Mouse (Mus musculus): ENCODE measurements around the gene Vamp5. TPM values are rescaled to one million over a fixed set of nuclear protein-coding genes. Genes with fewer than 3 reads are reported as not detected.

Vamp5 gene
- polyA plus RNA-seq, 1 experiment from 2014 or later = 19.4 TPM

GRCm38 (mm10) chr6:72348411-72348810 is 31.9 kb downstream of the Vamp5 start:
- Histone ChIP-seq H3K9ac (0 out of 2 replicates have a peak overlapping the region, but pooled peaks have one; percentile 6), H3K4me2 (replicated peaks) (peak overlapping the region; percentile 82), H3K4me1 (replicated peaks) (peaks cover 17% of the 10 kb centered on the region), H3K27me3 (replicated peaks) (no peaks in the 10 kb centered on the region), H3K27ac (no peak overlapping the region), H3K4me3 (replicated peaks) (peak overlapping the region; percentile 81; the same call in 1 of the 2 replicates), H3K36me3 (peaks cover 7% of the 10 kb centered on the region; the same call in 1 of the 2 replicates), H3K9me3 (no peaks in the 10 kb centered on the region)
- WGBS = 71% methylated on average over 10 of the region's 10 CpGs
- no peak for ATAC-seq

GRCm38 (mm10) chr6:72347166-72347941 is 32.9 kb downstream of the Vamp5 start, which contains the start of gene 0610030E20Rik:
0610030E20Rik (plus strand) TSS chr6:72347317.
- H3K4me2 ChIP-seq (replicated peaks) = peak within 1 kb of the TSS; percentile 82

GRCm38 (mm10) chr6:72346261-72346660 is 34.0 kb downstream of the Vamp5 start:
- Histone ChIP-seq H3K4me1 (replicated peaks) (peaks cover 17% of the 10 kb centered on the region), H3K9ac (no peak overlapping the region), H3K27ac (no peak overlapping the region), H3K4me3 (replicated peaks) (no peak overlapping the region), H3K27me3 (replicated peaks) (no peaks in the 10 kb centered on the region), H3K9me3 (no peaks in the 10 kb centered on the region), H3K36me3 (peaks cover 7% of the 10 kb centered on the region; the same call in 1 of the 2 replicates), H3K4me2 (replicated peaks) (no peak overlapping the region; the same call in 1 of the 2 replicates)
- no peak for ATAC-seq
- 83% methylated on average over 4 of the region's 4 CpGs for WGBS

More at GRCm38 (mm10) chr6:72347166-72347941, 32.9 kb downstream of the Vamp5 start, which contains the start of gene 0610030E20Rik:
- no peaks in the 10 kb centered on the region for H3K9me3 ChIP-seq
- under 1% methylated on average over 72 of the region's 72 CpGs for WGBS
- peak within 1 kb of the TSS; percentile 81 for H3K4me3 ChIP-seq (replicated peaks)
- no peaks in the 10 kb centered on the region for H3K27me3 ChIP-seq (replicated peaks)
- H3K4me1 ChIP-seq (replicated peaks) = peaks cover 17% of the 10 kb centered on the region
- peak within 1 kb of the TSS; percentile 90 for H3K27ac ChIP-seq
- H3K9ac ChIP-seq = peak within 1 kb of the TSS; percentile 86
- ATAC-seq = peak; percentile 80
- peaks cover 7% of the 10 kb centered on the region; the same call in 1 of the 2 replicates for H3K36me3 ChIP-seq

- WGBS = 46% methylated on average over 6 of the region's 6 CpGs
- no peak overlapping the region for H3K9ac ChIP-seq
- H3K9me3 ChIP-seq = no peaks in the 10 kb centered on the region
- no peak overlapping the region for H3K27ac ChIP-seq
- no peaks in the 10 kb centered on the region for H3K27me3 ChIP-seq (replicated peaks)
- peaks cover 7% of the 10 kb centered on the region; the same call in 1 of the 2 replicates for H3K36me3 ChIP-seq
- peaks cover 17% of the 10 kb centered on the region for H3K4me1 ChIP-seq (replicated peaks)
- peak overlapping the region; percentile 83 for H3K4me2 ChIP-seq (replicated peaks)
- no peak for ATAC-seq
- no peak overlapping the region for H3K4me3 ChIP-seq (replicated peaks)
These were observed 34.6 kb downstream of the Vamp5 start for GRCm38 (mm10) chr6:72345633-72346032.

DNA sequence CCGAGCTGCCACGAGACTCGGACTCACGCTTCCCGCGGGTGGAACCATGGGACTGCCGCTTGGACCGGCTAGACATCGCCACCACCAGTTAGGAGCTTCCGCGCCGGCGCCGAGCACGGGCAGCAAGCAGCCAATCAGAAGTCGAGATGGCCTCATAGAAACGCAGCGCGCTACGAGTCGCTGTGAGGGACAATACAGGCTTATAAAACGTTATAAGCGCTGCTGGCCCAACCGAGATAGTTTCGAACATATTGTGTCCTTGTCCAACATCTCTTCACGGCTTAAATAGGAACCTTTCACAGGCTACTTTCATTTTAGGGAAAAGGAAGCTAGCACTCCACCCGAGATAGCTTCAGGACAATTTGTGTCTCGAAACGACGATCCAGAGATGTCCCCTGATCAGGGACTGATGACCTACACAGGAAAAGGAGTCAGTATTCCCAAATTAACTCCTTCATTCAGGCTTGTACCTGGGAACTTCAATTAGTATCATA is 35.1 kb downstream of the Vamp5 start, which contains the start of gene Usp39:
Usp39 (minus strand) TSS at position 111 of the 494 bp plus-strand sequence.
- H3K9ac ChIP-seq = peak within 1 kb of the TSS; percentile 84
- peaks cover 7% of the 10 kb centered on the region; the same call in 1 of the 2 replicates for H3K36me3 ChIP-seq
- WGBS = under 1% methylated on average over 30 of the region's 30 CpGs
- H3K4me3 ChIP-seq (replicated peaks) = peak within 1 kb of the TSS; percentile 84
- peak within 1 kb of the TSS; percentile 83 for H3K4me2 ChIP-seq (replicated peaks)
- peak within 1 kb of the TSS; percentile 51; the same call in 1 of the 2 replicates for H3K27ac ChIP-seq
- H3K4me1 ChIP-seq (replicated peaks) = peaks cover 17% of the 10 kb centered on the region
- H3K27me3 ChIP-seq (replicated peaks) = no peaks in the 10 kb centered on the region
- H3K9me3 ChIP-seq = no peaks in the 10 kb centered on the region
- peak; percentile 87 for ATAC-seq

DNA sequence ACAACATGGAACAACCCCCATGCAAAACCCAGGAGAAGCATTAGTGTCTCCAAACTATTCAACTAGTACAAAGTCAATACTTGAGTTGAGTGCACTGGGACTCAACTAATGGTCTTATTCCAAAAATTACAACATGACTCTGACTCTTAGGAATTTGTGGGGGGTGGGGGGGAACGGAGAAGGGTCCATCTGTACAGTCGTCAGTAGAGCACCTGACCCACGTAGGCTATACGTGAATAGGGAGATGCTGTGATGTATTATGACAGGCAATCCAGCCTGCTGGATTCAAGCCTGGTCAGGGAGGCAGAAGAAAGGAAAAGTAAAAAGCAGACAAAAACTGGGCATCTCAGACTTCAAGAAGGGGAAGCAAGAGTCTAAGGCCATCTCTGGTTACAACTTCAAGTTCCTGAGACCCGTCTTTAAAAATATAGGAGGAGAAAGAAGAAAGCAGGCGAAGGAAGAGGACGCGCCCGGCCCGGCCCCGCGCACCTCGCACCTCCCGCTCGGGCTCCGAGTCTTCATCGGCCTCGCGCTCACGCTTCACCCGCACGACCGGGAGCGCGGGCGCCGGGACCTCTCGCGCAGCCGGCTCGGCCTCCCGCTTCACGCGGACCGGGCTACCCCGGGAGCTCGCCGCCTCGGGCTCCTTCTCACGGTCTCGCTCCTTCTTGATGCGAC is 35.7 kb downstream of the Vamp5 start:
- peak overlapping the region; percentile 83 for H3K4me2 ChIP-seq (replicated peaks)
- under 1% methylated on average over 42 of the region's 42 CpGs for WGBS
- no peaks in the 10 kb centered on the region for H3K27me3 ChIP-seq (replicated peaks)
- peak overlapping the region; percentile 51; the same call in 1 of the 2 replicates for H3K27ac ChIP-seq
- H3K4me3 ChIP-seq (replicated peaks) = peak overlapping the region; percentile 84
- H3K9ac ChIP-seq = peak overlapping the region; percentile 84
- H3K4me1 ChIP-seq (replicated peaks) = peaks cover 17% of the 10 kb centered on the region
- peak; percentile 65 for ATAC-seq
- H3K9me3 ChIP-seq = no peaks in the 10 kb centered on the region
- peaks cover 7% of the 10 kb centered on the region; the same call in 1 of the 2 replicates for H3K36me3 ChIP-seq

- no peak for ATAC-seq
- H3K4me1 ChIP-seq (replicated peaks) = peaks cover 8% of the 10 kb centered on the region; the same call in 1 of the 2 replicates
- 61% methylated on average over 2 of the region's 2 CpGs for WGBS
- no peak overlapping the region for H3K4me3 ChIP-seq (replicated peaks)
- no peak overlapping the region for H3K4me2 ChIP-seq (replicated peaks)
- no peaks in the 10 kb centered on the region for H3K9me3 ChIP-seq
- H3K9ac ChIP-seq = no peak overlapping the region
- no peak overlapping the region for H3K27ac ChIP-seq
- H3K27me3 ChIP-seq (replicated peaks) = no peaks in the 10 kb centered on the region
- H3K36me3 ChIP-seq = peaks cover 23% of the 10 kb centered on the region
These were observed 39.8 kb downstream of the Vamp5 start for GRCm38 (mm10) chr6:72340481-72340880.

DNA sequence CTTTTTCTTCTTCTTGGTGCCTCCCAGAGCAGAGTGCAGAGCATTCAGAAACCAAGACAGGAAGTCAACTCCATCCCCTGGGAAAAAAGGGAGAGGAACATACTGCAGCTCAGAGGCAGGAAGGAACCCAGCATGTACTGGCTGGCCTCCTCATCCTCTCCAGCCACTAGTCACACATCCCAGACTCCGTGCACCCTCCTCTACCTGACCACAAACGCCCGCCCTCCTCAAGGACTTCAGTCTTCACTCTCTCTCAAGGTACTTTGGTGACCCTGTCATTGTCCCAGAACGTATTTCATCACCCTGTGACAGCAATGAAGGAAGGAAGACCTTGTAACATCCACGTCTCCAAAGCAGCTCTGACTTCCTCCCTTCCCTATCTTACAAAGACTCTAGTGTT is 47.2 kb downstream of the Vamp5 start:
- Histone ChIP-seq H3K9me3 (no peaks in the 10 kb centered on the region), H3K4me2 (replicated peaks) (no peak overlapping the region), H3K9ac (no peak overlapping the region), H3K27ac (no peak overlapping the region), H3K4me3 (replicated peaks) (no peak overlapping the region), H3K4me1 (replicated peaks) (no peaks in the 10 kb centered on the region), H3K36me3 (peaks cover 31% of the 10 kb centered on the region), H3K27me3 (replicated peaks) (no peaks in the 10 kb centered on the region)
- ATAC-seq = no peak
- WGBS = 78% methylated on average over 5 of the region's 5 CpGs

GRCm38 (mm10) chr6:72330133-72330532 is 50.1 kb downstream of the Vamp5 start:
- H3K9ac ChIP-seq = no peak overlapping the region
- WGBS = 89% methylated on average over 4 of the region's 4 CpGs
- ATAC-seq = no peak

DNA sequence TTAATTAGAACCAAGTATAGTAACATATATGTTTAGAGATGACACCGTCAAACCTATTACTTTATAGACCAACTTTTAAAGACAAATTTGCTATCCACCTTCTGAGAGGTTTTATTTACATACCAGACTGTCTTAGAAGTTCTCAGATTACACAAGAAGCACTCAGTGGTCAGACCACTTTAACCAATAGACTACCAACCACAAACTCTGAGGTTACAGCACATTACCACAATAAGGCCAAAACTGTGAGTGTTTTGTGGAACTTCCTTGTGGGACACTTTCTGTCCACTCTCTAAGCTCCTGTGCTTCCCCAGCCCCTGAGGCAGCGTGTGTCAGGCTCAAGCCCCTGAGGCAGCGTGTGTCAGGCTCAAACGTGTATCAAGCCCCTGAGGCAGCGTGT is 51.2 kb downstream of the Vamp5 start:
- 84% methylated on average over 5 of the region's 5 CpGs for WGBS
- Histone ChIP-seq H3K4me3 (replicated peaks) (no peak overlapping the region), H3K9ac (no peak overlapping the region), H3K27ac (no peak overlapping the region), H3K9me3 (no peaks in the 10 kb centered on the region), H3K4me1 (replicated peaks) (no peaks in the 10 kb centered on the region), H3K36me3 (peaks cover 26% of the 10 kb centered on the region), H3K27me3 (replicated peaks) (no peaks in the 10 kb centered on the region), H3K4me2 (replicated peaks) (no peak overlapping the region)
- ATAC-seq = no peak

More at GRCm38 (mm10) chr6:72330133-72330532, 50.1 kb downstream of the Vamp5 start:
- Histone ChIP-seq H3K4me2 (replicated peaks) (no peak overlapping the region), H3K4me3 (replicated peaks) (no peak overlapping the region), H3K27me3 (replicated peaks) (no peaks in the 10 kb centered on the region), H3K27ac (no peak overlapping the region), H3K4me1 (replicated peaks) (no peaks in the 10 kb centered on the region), H3K36me3 (peaks cover 21% of the 10 kb centered on the region), H3K9me3 (no peaks in the 10 kb centered on the region)

DNA sequence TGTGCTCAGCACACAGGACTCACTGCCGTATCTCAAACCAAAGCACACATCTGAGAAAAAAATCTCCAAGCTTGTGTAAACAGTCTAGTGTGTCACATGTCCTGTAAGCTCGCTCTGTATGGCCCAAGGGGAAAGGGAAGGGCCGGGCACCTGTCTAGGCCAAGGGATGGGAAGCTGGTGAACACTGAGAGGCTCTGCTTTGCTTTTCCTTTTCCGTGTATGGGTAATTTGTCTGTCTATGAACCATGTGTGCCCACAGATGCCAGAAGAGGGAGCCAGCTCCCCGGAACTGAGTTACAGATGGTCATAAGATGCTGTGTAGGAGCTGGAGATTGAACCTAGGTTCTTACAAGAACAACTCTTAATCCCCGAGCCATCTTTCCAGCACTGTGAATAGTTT is 54.0 kb downstream of the Vamp5 start:
- H3K4me3 ChIP-seq (replicated peaks) = no peak overlapping the region
- peak; percentile 78 for ATAC-seq
- no peak overlapping the region for H3K4me2 ChIP-seq (replicated peaks)
- H3K4me1 ChIP-seq (replicated peaks) = no peaks in the 10 kb centered on the region
- no peak overlapping the region for H3K27ac ChIP-seq
- peaks cover 37% of the 10 kb centered on the region for H3K36me3 ChIP-seq
- WGBS = 59% methylated on average over 6 of the region's 6 CpGs
- no peaks in the 10 kb centered on the region for H3K9me3 ChIP-seq
- H3K27me3 ChIP-seq (replicated peaks) = no peaks in the 10 kb centered on the region
- H3K9ac ChIP-seq = no peak overlapping the region
